Mouse (Mus musculus) cerebellum, adult 2 months (tissue): ENCODE measurements at regions not wholly inside any gene's neighbourhood (a gene's known extent, or its start where the extent isn't known, plus 50 kb on each side); places are given as distances from the start of the nearest gene placed in this dataset.

Source experiments
- DNase-seq, 2 experiments: peaks; one replicate each; pipeline ENCODE4 v3.0.0; 2021
- H3K27ac ChIP-seq: fragments of 200-500 bp; 2 replicates; pipeline ENCODE4 v1.5.1; 2012; ENCODE audit warnings: low read length, control low read depth, inconsistent platforms; ENCODE audit not compliant: insufficient read depth
- H3K27me3 ChIP-seq: fragments of 200-500 bp; 2 replicates; pipeline ENCODE4 v1.6.1; 2012; ENCODE audit warnings: inconsistent platforms, mild to moderate bottlenecking, low read length, moderate library complexity; ENCODE audit not compliant: control insufficient read depth, insufficient read depth
- H3K4me1 ChIP-seq: fragments of 200-500 bp; 2 replicates; pipeline ENCODE4 v1.6.1; 2011; ENCODE audit warnings: low read length; ENCODE audit not compliant: control insufficient read depth, insufficient read depth
- H3K4me3 ChIP-seq: fragments of 200-500 bp; replicated peaks from 2 replicates; pipeline ENCODE3; 2011; ENCODE audit warnings: mild to moderate bottlenecking, low read depth, low read length, control low read depth; ENCODE audit not compliant: insufficient read depth
- CTCF ChIP-seq: fragments of 200-500 bp; IDR thresholded peaks from 2 replicates; pipeline ENCODE4 v1.5.1; 2011; ENCODE audit warnings: low read depth, mild to moderate bottlenecking, control low read depth, low read length, moderate library complexity, borderline replicate concordance; ENCODE audit not compliant: insufficient read depth
- POLR2A ChIP-seq: fragments of 200-500 bp; IDR thresholded peaks from 2 replicates; pipeline ENCODE4 v1.6.1; 2011; ENCODE audit warnings: low read length, control low read depth, borderline replicate concordance; ENCODE audit not compliant: insufficient read depth
- WGBS: fragments of 180-500 bp; shearing (Covaris S2); methylation state at CpG from one replicate; pipeline ENCODE4 v1.1.7; 2018; 5-methylcytosine and 5-hydroxymethylcytosine counted together

DNA sequence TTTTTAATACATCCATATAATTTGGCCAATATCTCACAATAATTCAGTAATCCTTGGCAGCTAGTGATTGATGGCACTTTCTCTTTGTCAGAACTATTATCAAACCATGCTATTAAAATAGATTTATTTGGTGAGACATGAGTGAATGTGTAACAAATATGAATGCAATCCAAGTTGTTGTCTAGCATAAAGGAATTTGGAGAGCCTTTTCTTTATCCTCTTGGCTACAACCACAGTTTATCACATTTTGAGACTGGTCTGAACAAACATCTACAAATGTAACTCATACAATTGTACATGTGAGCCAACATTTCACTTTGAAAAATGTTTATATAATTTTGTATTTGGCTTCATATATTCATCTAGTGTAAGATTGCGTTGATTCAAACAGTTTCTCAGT is 676.5 kb downstream of the Pcdh7 start:
- H3K27me3 ChIP-seq, result no peaks in the 10 kb centered on the region
- H3K4me1 ChIP-seq, result no peaks in the 10 kb centered on the region
- DNase-seq, result no peak
- no peak overlapping the region for H3K27ac ChIP-seq
- no peak overlapping the region for H3K4me3 ChIP-seq
- TF ChIP-seq CTCF, result no peak
- no peak for TF ChIP-seq POLR2A
- 97% methylated on average over 1 of the region's 1 CpGs for WGBS

DNA sequence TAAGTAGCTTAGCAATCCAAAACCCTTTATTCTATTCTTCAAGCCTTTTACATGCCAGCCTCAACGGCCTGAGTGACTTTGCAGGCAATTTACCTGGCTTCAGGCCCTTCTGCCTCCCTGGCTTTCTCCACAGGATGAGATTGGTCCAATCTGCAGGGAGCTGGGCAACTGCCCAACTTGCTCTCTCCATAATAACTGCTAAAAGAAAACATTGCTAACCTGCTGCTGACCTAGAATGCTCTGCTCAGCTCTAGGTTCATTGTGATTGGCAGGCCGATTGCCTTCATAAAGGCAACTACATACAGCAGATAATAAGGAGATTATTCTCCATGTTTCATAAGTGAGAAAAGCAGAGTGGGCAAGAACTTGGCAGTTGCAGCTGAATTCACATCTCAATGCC is 710.5 kb downstream of the Pcdh7 start:
- DNase-seq, result peak; percentile 54 to 79
- no peak for TF ChIP-seq POLR2A
- no peak for TF ChIP-seq CTCF
- no peaks in the 10 kb centered on the region; the same call in 1 of the 2 replicates for H3K27me3 ChIP-seq
- no peak overlapping the region for H3K4me3 ChIP-seq
- H3K4me1 ChIP-seq, result no peaks in the 10 kb centered on the region
- 3% methylated on average over 2 of the region's 2 CpGs for WGBS
- no peak overlapping the region for H3K27ac ChIP-seq

DNA sequence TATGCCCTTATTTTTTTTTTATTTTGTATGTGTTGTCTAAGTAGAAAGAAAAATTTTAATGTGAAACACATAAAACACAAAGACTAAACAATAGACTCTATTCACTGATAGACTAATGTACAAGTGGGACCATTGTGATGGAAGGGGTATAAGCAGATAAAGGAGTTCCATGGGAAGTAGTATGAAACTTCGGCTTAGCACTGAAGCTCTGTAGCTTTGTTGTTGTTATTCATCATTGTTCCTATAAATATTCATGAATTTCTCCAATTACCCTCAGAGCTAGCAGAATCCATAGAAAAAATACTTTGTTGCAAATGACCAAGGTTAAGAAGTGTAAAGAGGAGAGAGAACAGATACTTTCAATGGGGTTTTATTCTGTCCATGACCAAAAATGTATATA is 718.7 kb downstream of the Pcdh7 start:
- Histone ChIP-seq H3K4me3 (no peak overlapping the region), H3K4me1 (no peaks in the 10 kb centered on the region), H3K27me3 (no peaks in the 10 kb centered on the region), H3K27ac (no peak overlapping the region)
- TF ChIP-seq POLR2A, result no peak
- no peak for TF ChIP-seq CTCF
- DNase-seq, result no peak
- WGBS, result 35% methylated on average over 1 of the region's 1 CpGs
